Mouse (Mus musculus): ENCODE measurements around the gene Tec. TPM values are rescaled to one million over a fixed set of nuclear protein-coding genes. Genes with fewer than 3 reads are reported as not detected.
"Not testable (repeated sequence)": the region's sequence is repeated elsewhere in the genome, so short reads cannot be mapped to it uniquely, and the experiment has no call there.

Tec gene
- polyA plus RNA-seq, 1 experiment from 2014 or later: 7.9 TPM

- H3K27me3 ChIP-seq (replicated peaks): no peaks in the 10 kb centered on the region
- no peak overlapping the region for H3K4me2 ChIP-seq (replicated peaks)
- no peak overlapping the region for H3K9ac ChIP-seq
- H3K27ac ChIP-seq: no peak overlapping the region
- WGBS: 83% methylated on average over 7 of the region's 7 CpGs
- H3K36me3 ChIP-seq: no peaks in the 10 kb centered on the region
- no peaks in the 10 kb centered on the region for H3K4me1 ChIP-seq
- H3K4me3 ChIP-seq: no peak overlapping the region
- no peaks in the 10 kb centered on the region for H3K9me3 ChIP-seq
- no peak for ATAC-seq (ENCODE audit: low FRiP score, low read depth)
Measured at GRCm38 (mm10) chr5:72829506-72830067, 38.7 kb downstream of the Tec start.

GRCm38 (mm10) chr5:72828401-72828800 lies 39.9 kb downstream of the Tec start:
- Histone ChIP-seq H3K4me3 (no peak overlapping the region), H3K4me2 (replicated peaks) (no peak overlapping the region), H3K9ac (no peak overlapping the region), H3K27ac (no peak overlapping the region), H3K27me3 (replicated peaks) (no peaks in the 10 kb centered on the region), H3K36me3 (no peaks in the 10 kb centered on the region), H3K9me3 (no peaks in the 10 kb centered on the region), H3K4me1 (no peaks in the 10 kb centered on the region)
- ATAC-seq (ENCODE audit: low FRiP score, low read depth): no peak
- WGBS: 23% methylated on average over 1 of the region's 1 CpGs

GRCm38 (mm10) chr5:72827435-72827834 lies 40.8 kb downstream of the Tec start:
- H3K27ac ChIP-seq: no peak overlapping the region
- no peak overlapping the region for H3K4me2 ChIP-seq (replicated peaks)
- ATAC-seq (ENCODE audit: low FRiP score, low read depth): no peak
- WGBS: 63% methylated on average over 5 of the region's 5 CpGs
- H3K9me3 ChIP-seq: no peaks in the 10 kb centered on the region
- no peaks in the 10 kb centered on the region for H3K27me3 ChIP-seq (replicated peaks)
- H3K4me1 ChIP-seq: no peaks in the 10 kb centered on the region
- H3K9ac ChIP-seq: no peak overlapping the region
- no peaks in the 10 kb centered on the region for H3K36me3 ChIP-seq
- no peak overlapping the region for H3K4me3 ChIP-seq

- H3K27me3 ChIP-seq (replicated peaks): no peaks in the 10 kb centered on the region
- H3K9ac ChIP-seq: no peak overlapping the region
- no peaks in the 10 kb centered on the region for H3K4me1 ChIP-seq
- no peaks in the 10 kb centered on the region for H3K9me3 ChIP-seq
- no peak overlapping the region for H3K4me2 ChIP-seq (replicated peaks)
- H3K36me3 ChIP-seq: no peaks in the 10 kb centered on the region
- 90% methylated on average over 3 of the region's 3 CpGs for WGBS
- H3K27ac ChIP-seq: no peak overlapping the region
- ATAC-seq (ENCODE audit: low FRiP score, low read depth): no peak
- no peak overlapping the region for H3K4me3 ChIP-seq
Measured at GRCm38 (mm10) chr5:72826445-72826844, 41.8 kb downstream of the Tec start.

GRCm38 (mm10) chr5:72820651-72821050 lies 47.6 kb downstream of the Tec start:
- Histone ChIP-seq H3K36me3 (no peaks in the 10 kb centered on the region), H3K4me3 (no peak overlapping the region), H3K27ac (no peak overlapping the region), H3K9ac (no peak overlapping the region), H3K27me3 (replicated peaks) (no peaks in the 10 kb centered on the region), H3K4me1 (peaks cover 15% of the 10 kb centered on the region), H3K9me3 (no peaks in the 10 kb centered on the region), H3K4me2 (replicated peaks) (no peak overlapping the region)
- ATAC-seq (ENCODE audit: low FRiP score, low read depth): no peak
- WGBS: 66% methylated on average over 3 of the region's 3 CpGs

- Histone ChIP-seq H3K4me3 (no peak overlapping the region), H3K4me2 (replicated peaks) (no peak overlapping the region), H3K4me1 (peaks cover 15% of the 10 kb centered on the region), H3K9me3 (no peaks in the 10 kb centered on the region), H3K27ac (no peak overlapping the region), H3K36me3 (no peaks in the 10 kb centered on the region), H3K27me3 (replicated peaks) (no peaks in the 10 kb centered on the region), H3K9ac (no peak overlapping the region)
- 90% methylated on average over 8 of the region's 8 CpGs for WGBS
- no peak for ATAC-seq (ENCODE audit: low FRiP score, low read depth)
Measured at GRCm38 (mm10) chr5:72820036-72820640, 48.1 kb downstream of the Tec start.

GRCm38 (mm10) chr5:72818513-72819180 lies 49.6 kb downstream of the Tec start:
- 90% methylated on average over 5 of the region's 5 CpGs for WGBS
- Histone ChIP-seq H3K36me3 (no peaks in the 10 kb centered on the region), H3K4me2 (replicated peaks) (no peak overlapping the region), H3K9me3 (no peaks in the 10 kb centered on the region), H3K4me1 (peaks cover 15% of the 10 kb centered on the region), H3K27me3 (replicated peaks) (no peaks in the 10 kb centered on the region), H3K4me3 (no peak overlapping the region), H3K9ac (no peak overlapping the region), H3K27ac (no peak overlapping the region)
- ATAC-seq (ENCODE audit: low FRiP score, low read depth): no peak

- no peaks in the 10 kb centered on the region for H3K9me3 ChIP-seq
- ATAC-seq (ENCODE audit: low FRiP score, low read depth): peak; percentile 80
- WGBS: 30% methylated on average over 10 of the region's 10 CpGs
- no peak overlapping the region for H3K9ac ChIP-seq
- H3K27ac ChIP-seq: no peak overlapping the region; the same call in 1 of the 2 replicates
- no peaks in the 10 kb centered on the region for H3K36me3 ChIP-seq
- H3K4me3 ChIP-seq: no peak overlapping the region
- peak overlapping the region; percentile 18; the same call in 1 of the 2 replicates for H3K4me2 ChIP-seq (replicated peaks)
- peaks cover 15% of the 10 kb centered on the region for H3K4me1 ChIP-seq
- no peaks in the 10 kb centered on the region for H3K27me3 ChIP-seq (replicated peaks)
Measured at GRCm38 (mm10) chr5:72817523-72818091, 50.7 kb downstream of the Tec start.

- not testable (repeated sequence) for H3K4me3 ChIP-seq; H3K9me3 ChIP-seq; H3K36me3 ChIP-seq; H3K9ac ChIP-seq; H3K27ac ChIP-seq; H3K27me3 ChIP-seq (replicated peaks)
- Histone ChIP-seq H3K4me1 (peaks cover 15% of the 10 kb centered on the region), H3K4me2 (replicated peaks) (peak overlapping the region; percentile 24)
- 39% methylated on average over 7 of the region's 7 CpGs for WGBS
- ATAC-seq (ENCODE audit: low FRiP score, low read depth): peak; percentile 59
Measured at GRCm38 (mm10) chr5:72816960-72817359, 51.3 kb downstream of the Tec start.

- no peak overlapping the region for H3K9ac ChIP-seq
- H3K4me3 ChIP-seq: no peak overlapping the region
- H3K27me3 ChIP-seq (replicated peaks): no peaks in the 10 kb centered on the region
- 27% methylated on average over 2 of the region's 2 CpGs for WGBS
- H3K9me3 ChIP-seq: no peaks in the 10 kb centered on the region
- peak overlapping the region; percentile 24 for H3K4me2 ChIP-seq (replicated peaks)
- no peaks in the 10 kb centered on the region for H3K36me3 ChIP-seq
- no peak overlapping the region for H3K27ac ChIP-seq
- peaks cover 15% of the 10 kb centered on the region for H3K4me1 ChIP-seq
- peak; percentile 22 for ATAC-seq (ENCODE audit: low FRiP score, low read depth)
Measured at GRCm38 (mm10) chr5:72816491-72816890, 51.8 kb downstream of the Tec start.

GRCm38 (mm10) chr5:72816046-72816445 lies 52.2 kb downstream of the Tec start:
- no peak overlapping the region for H3K9ac ChIP-seq
- H3K27me3 ChIP-seq (replicated peaks): no peaks in the 10 kb centered on the region
- H3K36me3 ChIP-seq: no peaks in the 10 kb centered on the region
- peaks cover 15% of the 10 kb centered on the region for H3K4me1 ChIP-seq
- 62% methylated on average over 1 of the region's 1 CpGs for WGBS
- no peaks in the 10 kb centered on the region for H3K9me3 ChIP-seq
- no peak overlapping the region for H3K4me3 ChIP-seq
- H3K4me2 ChIP-seq (replicated peaks): no peak overlapping the region
- no peak overlapping the region for H3K27ac ChIP-seq
- ATAC-seq (ENCODE audit: low FRiP score, low read depth): no peak

- no peaks in the 10 kb centered on the region for H3K27me3 ChIP-seq (replicated peaks)
Measured at GRCm38 (mm10) chr5:72815361-72815760, 52.9 kb downstream of the Tec start.

More at GRCm38 (mm10) chr5:72815361-72815760, 52.9 kb downstream of the Tec start:
- no peak for ATAC-seq (ENCODE audit: low FRiP score, low read depth)
- WGBS: 92% methylated on average over 6 of the region's 6 CpGs
- no peaks in the 10 kb centered on the region for H3K36me3 ChIP-seq
- peaks cover 15% of the 10 kb centered on the region for H3K4me1 ChIP-seq
- H3K4me2 ChIP-seq (replicated peaks): no peak overlapping the region
- H3K27ac ChIP-seq: no peak overlapping the region
- no peaks in the 10 kb centered on the region for H3K9me3 ChIP-seq
- H3K9ac ChIP-seq: no peak overlapping the region
- no peak overlapping the region for H3K4me3 ChIP-seq
